Mouse (Mus musculus): Measurements from ENCODE around the gene Ihh.

- TF ChIP-seq CTCF (IDR thresholded peaks at IDR 0.05; ENCODE audit: borderline replicate concordance, control insufficient read depth, extremely low read depth, insufficient read depth, low read length, poor library complexity): 0 out of 2 replicates have a peak, but pooled peaks have one; percentile 19
- no peak for TF ChIP-seq POLR2A (IDR thresholded peaks at IDR 0.05; ENCODE audit: control insufficient read depth, extremely low read depth, insufficient read depth, low read length, poor library complexity)
Measured at GRCm38 (mm10) chr1:74964494-74965215, 13.2 kb upstream of the Ihh start.

All from thymus, adult 2 months (tissue).